Mouse (Mus musculus) Muller cell, postnatal 12 days (primary cell): ENCODE results near the gene Artn.
A peak's percentile ranks its signal among the peaks of the same experiment; 100 is the strongest.

Experiments
- DNase-seq: peaks from one replicate; pipeline ENCODE4 v3.0.0-alpha.2; 2015; ENCODE audit errors: inconsistent ontology term

Gene Artn

GRCm38 (mm10) chr4:117918762-117919161 is 10.8 kb downstream of the Artn start:
- DNase-seq, result no peak

GRCm38 (mm10) chr4:117918261-117918660 is 11.3 kb downstream of the Artn start:
- DNase-seq, result no peak

GRCm38 (mm10) chr4:117917847-117918246 is 11.7 kb downstream of the Artn start:
- no peak for DNase-seq

- DNase-seq, result no peak
Observed at GRCm38 (mm10) chr4:117917402-117917801, 12.2 kb downstream of the Artn start.

- DNase-seq, result no peak
Observed at GRCm38 (mm10) chr4:117916386-117916785, 13.2 kb downstream of the Artn start.

- DNase-seq, result no peak
Observed at GRCm38 (mm10) chr4:117915489-117916105, 14.0 kb downstream of the Artn start.

GRCm38 (mm10) chr4:117914591-117915442 is 14.7 kb downstream of the Artn start, which contains the start of gene Ipo13:
Gene Ipo13, minus strand, starts transcription at chr4:117914999.
- peak; percentile 95 for DNase-seq

- no peak for DNase-seq
Observed at GRCm38 (mm10) chr4:117914031-117914430, 15.5 kb downstream of the Artn start.

GRCm38 (mm10) chr4:117913421-117913820 is 16.1 kb downstream of the Artn start:
- peak; percentile 74 for DNase-seq

GRCm38 (mm10) chr4:117912685-117913273 is 16.8 kb downstream of the Artn start:
- no peak for DNase-seq

- no peak for DNase-seq
Observed at GRCm38 (mm10) chr4:117912131-117912561, 17.4 kb downstream of the Artn start.

- DNase-seq, result no peak
Observed at GRCm38 (mm10) chr4:117908834-117909453, 20.6 kb downstream of the Artn start.

GRCm38 (mm10) chr4:117906196-117906595 is 23.4 kb downstream of the Artn start:
- no peak for DNase-seq

GRCm38 (mm10) chr4:117904761-117905160 is 24.8 kb downstream of the Artn start:
- DNase-seq, result no peak

GRCm38 (mm10) chr4:117904094-117904493 is 25.5 kb downstream of the Artn start:
- DNase-seq, result no peak

- DNase-seq, result no peak
Observed at GRCm38 (mm10) chr4:117898111-117898510, 31.5 kb downstream of the Artn start.

GRCm38 (mm10) chr4:117896031-117896430 is 33.5 kb downstream of the Artn start:
- no peak for DNase-seq

GRCm38 (mm10) chr4:117895339-117895738 is 34.2 kb downstream of the Artn start:
- no peak for DNase-seq

GRCm38 (mm10) chr4:117894601-117895000 is 35.0 kb downstream of the Artn start:
- no peak for DNase-seq

- peak; percentile 49 for DNase-seq
Observed at GRCm38 (mm10) chr4:117893376-117893775, 36.2 kb downstream of the Artn start.

- peak; percentile 84 for DNase-seq
Observed at GRCm38 (mm10) chr4:117891738-117892161, 37.8 kb downstream of the Artn start, which contains the start of gene Dph2. Gene Dph2, minus strand, starts transcription at chr4:117892032.

GRCm38 (mm10) chr4:117890750-117891149 is 38.8 kb downstream of the Artn start:
- no peak for DNase-seq
